Mouse (Mus musculus) neural tube, embryonic 13.5 days (tissue): Measurements from ENCODE around the gene Wdr76. TPM values are rescaled to one million over a fixed set of nuclear protein-coding genes. Genes with fewer than 3 reads are reported as not detected.
"Not testable (repeated sequence)": the region's sequence is repeated elsewhere in the genome, so short reads cannot be mapped to it uniquely, and the experiment has no call there.

ENCODE experiments used
- ATAC-seq: fragments of 200-750 bp; cut with Nextera tagmentation; 2 replicates; pipeline ENCODE4 v1.8.0; 2017; ENCODE audit warnings: low read depth, mild to moderate bottlenecking, moderate TSS enrichment, moderate library complexity
- H3K27ac ChIP-seq: fragments of 300-500 bp; sonication (generic); replicated peaks from 2 replicates; pipeline ENCODE4 v1.5.1; 2015; ENCODE audit warnings: moderate library complexity, mild to moderate bottlenecking, inconsistent platforms
- H3K27me3 ChIP-seq: fragments of 300-500 bp; sonication (generic); 2 replicates; pipeline ENCODE4 v1.6.1; 2015; ENCODE audit warnings: mild to moderate bottlenecking, inconsistent platforms
- H3K36me3 ChIP-seq: fragments of 300-500 bp; sonication (generic); 2 replicates; pipeline ENCODE4 v1.6.1; 2015; ENCODE audit warnings: mild to moderate bottlenecking, inconsistent platforms
- H3K4me1 ChIP-seq: fragments of 300-500 bp; sonication (generic); replicated peaks from 2 replicates; pipeline ENCODE4 v1.6.1; 2015; ENCODE audit warnings: inconsistent platforms
- H3K4me2 ChIP-seq: fragments of 300-500 bp; sonication (generic); 2 replicates; pipeline ENCODE4 v1.6.1; 2015; ENCODE audit warnings: inconsistent platforms, mild to moderate bottlenecking, moderate library complexity
- H3K4me3 ChIP-seq: fragments of 300-500 bp; sonication (generic); 2 replicates; pipeline ENCODE4 v1.5.1; 2015; ENCODE audit warnings: mild to moderate bottlenecking, inconsistent platforms
- H3K9ac ChIP-seq: fragments of 300-500 bp; sonication (generic); 2 replicates; pipeline ENCODE4 v1.6.1; 2015; ENCODE audit warnings: moderate library complexity, mild to moderate bottlenecking, inconsistent platforms
- H3K9me3 ChIP-seq: fragments of 300-500 bp; sonication (generic); 2 replicates; pipeline ENCODE4 v1.6.1; 2016; ENCODE audit warnings: inconsistent platforms
- WGBS: fragments of 180-500 bp; shearing (Covaris S2); methylation state at CpG from one replicate; pipeline ENCODE4 v1.1.7; 2015; 5-methylcytosine and 5-hydroxymethylcytosine counted together
- polyA plus RNA-seq: library from polyadenylated mRNA; unstranded; fragments of >200 nt; fragmentation: Nextera tagmentation; extraction: Ambion mirVana; gene quantifications from 2 replicates; pipeline ENCODE4 v1.2.1, GENCODE M21; 2015

Wdr76 gene
- polyA plus RNA-seq, 1 experiment from 2014 or later, result 4.2 TPM

DNA sequence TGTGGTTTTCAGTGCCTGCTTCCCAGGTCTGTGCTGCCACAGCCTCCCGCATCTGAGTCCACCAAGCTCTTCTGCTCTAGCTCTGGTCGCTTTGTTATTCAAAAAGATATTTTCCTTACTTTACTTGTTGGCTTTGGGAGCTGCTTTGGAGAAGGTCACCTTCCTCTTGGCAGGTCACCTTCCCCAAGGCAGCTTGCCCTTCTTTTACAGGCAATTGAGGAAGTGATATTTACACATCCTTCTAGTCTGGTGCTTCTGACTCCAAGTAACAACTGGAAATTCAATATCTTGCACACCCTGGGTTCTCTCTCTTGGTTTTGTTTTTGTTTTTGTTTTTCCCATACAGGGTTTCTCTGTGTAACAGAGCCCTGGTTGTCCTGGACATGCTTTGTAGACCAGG, 22.1 kb upstream of the Wdr76 start:
- not testable (repeated sequence) for ATAC-seq, H3K27ac ChIP-seq, H3K9ac ChIP-seq, H3K36me3 ChIP-seq, H3K4me2 ChIP-seq, H3K27me3 ChIP-seq, H3K9me3 ChIP-seq, H3K4me3 ChIP-seq
- peaks cover 15% of the 10 kb centered on the region for H3K4me1 ChIP-seq
- WGBS, result 59% methylated on average over 2 of the region's 2 CpGs

- H3K9ac ChIP-seq, ATAC-seq, H3K9me3 ChIP-seq, H3K4me1 ChIP-seq, H3K4me2 ChIP-seq, H3K27ac ChIP-seq, H3K4me3 ChIP-seq, H3K27me3 ChIP-seq: not testable (repeated sequence)
- H3K36me3 ChIP-seq, result peaks cover 18% of the 10 kb centered on the region
- 40% methylated on average over 1 of the region's 6 CpGs for WGBS
Measured at GRCm38 (mm10) chr2:121501550-121501949, 5.0 kb upstream of the Wdr76 start.

GRCm38 (mm10) chr2:121507173-121507950, 839 bp downstream of the Wdr76 start:
- H3K27me3 ChIP-seq, result no peaks in the 10 kb centered on the region
- H3K27ac ChIP-seq, result no peak overlapping the region
- WGBS, result 30% methylated on average over 12 of the region's 12 CpGs
- no peak for ATAC-seq
- no peaks in the 10 kb centered on the region for H3K9me3 ChIP-seq
- peaks cover 24% of the 10 kb centered on the region for H3K4me1 ChIP-seq
- peak overlapping the region; percentile 57 for H3K4me3 ChIP-seq
- H3K36me3 ChIP-seq, result peaks cover 26% of the 10 kb centered on the region
- peak overlapping the region; percentile 75 for H3K4me2 ChIP-seq
- H3K9ac ChIP-seq, result peak overlapping the region; percentile 75

DNA sequence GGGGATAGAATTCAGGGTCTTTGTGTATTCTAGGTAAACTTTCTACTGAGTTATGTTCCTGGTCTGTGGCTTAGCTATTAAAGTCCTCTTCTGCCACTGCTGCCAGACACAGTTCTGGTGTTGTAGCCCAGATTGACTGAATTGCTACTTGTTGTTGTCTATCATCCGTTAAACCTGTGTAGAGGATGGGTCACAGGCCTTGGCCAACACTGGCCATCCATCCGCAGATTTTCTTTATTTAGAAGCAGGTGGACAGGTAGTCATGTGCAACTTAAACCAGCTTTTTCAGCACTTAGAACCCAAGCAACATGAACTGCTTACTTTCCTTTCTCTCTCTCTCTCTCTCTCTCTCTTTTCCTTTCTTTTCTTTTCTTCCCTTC, 1.4 kb downstream of the Wdr76 start:
- H3K4me1 ChIP-seq, result peaks cover 24% of the 10 kb centered on the region
- H3K27ac ChIP-seq, result no peak overlapping the region
- peak overlapping the region; percentile 75 for H3K4me2 ChIP-seq
- no peaks in the 10 kb centered on the region for H3K9me3 ChIP-seq
- no peaks in the 10 kb centered on the region for H3K27me3 ChIP-seq
- peak overlapping the region; percentile 57; the same call in 1 of the 2 replicates for H3K4me3 ChIP-seq
- 92% methylated on average over 2 of the region's 2 CpGs for WGBS
- H3K36me3 ChIP-seq, result peaks cover 30% of the 10 kb centered on the region
- 0 out of 2 replicates have a peak overlapping the region, but pooled peaks have one; percentile 75 for H3K9ac ChIP-seq
- no peak for ATAC-seq

GRCm38 (mm10) chr2:121509584-121509983, 3.1 kb downstream of the Wdr76 start:
- peaks cover 21% of the 10 kb centered on the region for H3K36me3 ChIP-seq
- H3K9ac ChIP-seq, result peak overlapping the region; percentile 56
- 22% methylated on average over 16 of the region's 16 CpGs for WGBS
- peak overlapping the region; percentile 37 for H3K4me3 ChIP-seq
- H3K9me3 ChIP-seq, result no peaks in the 10 kb centered on the region
- no peak overlapping the region for H3K27ac ChIP-seq
- no peaks in the 10 kb centered on the region for H3K27me3 ChIP-seq
- peaks cover 24% of the 10 kb centered on the region for H3K4me1 ChIP-seq
- ATAC-seq, result peak; percentile 21; the same call in 1 of the 2 replicates
- peak overlapping the region; percentile 54 for H3K4me2 ChIP-seq

GRCm38 (mm10) chr2:121511401-121511800, 4.9 kb downstream of the Wdr76 start:
- no peaks in the 10 kb centered on the region for H3K27me3 ChIP-seq
- H3K4me1 ChIP-seq, result peaks cover 20% of the 10 kb centered on the region
- WGBS, result 96% methylated on average over 8 of the region's 8 CpGs
- no peak for ATAC-seq
- H3K4me3 ChIP-seq, result no peak overlapping the region
- no peak overlapping the region for H3K27ac ChIP-seq
- H3K9ac ChIP-seq, result no peak overlapping the region
- no peaks in the 10 kb centered on the region for H3K9me3 ChIP-seq
- H3K4me2 ChIP-seq, result no peak overlapping the region
- peaks cover 19% of the 10 kb centered on the region for H3K36me3 ChIP-seq

DNA sequence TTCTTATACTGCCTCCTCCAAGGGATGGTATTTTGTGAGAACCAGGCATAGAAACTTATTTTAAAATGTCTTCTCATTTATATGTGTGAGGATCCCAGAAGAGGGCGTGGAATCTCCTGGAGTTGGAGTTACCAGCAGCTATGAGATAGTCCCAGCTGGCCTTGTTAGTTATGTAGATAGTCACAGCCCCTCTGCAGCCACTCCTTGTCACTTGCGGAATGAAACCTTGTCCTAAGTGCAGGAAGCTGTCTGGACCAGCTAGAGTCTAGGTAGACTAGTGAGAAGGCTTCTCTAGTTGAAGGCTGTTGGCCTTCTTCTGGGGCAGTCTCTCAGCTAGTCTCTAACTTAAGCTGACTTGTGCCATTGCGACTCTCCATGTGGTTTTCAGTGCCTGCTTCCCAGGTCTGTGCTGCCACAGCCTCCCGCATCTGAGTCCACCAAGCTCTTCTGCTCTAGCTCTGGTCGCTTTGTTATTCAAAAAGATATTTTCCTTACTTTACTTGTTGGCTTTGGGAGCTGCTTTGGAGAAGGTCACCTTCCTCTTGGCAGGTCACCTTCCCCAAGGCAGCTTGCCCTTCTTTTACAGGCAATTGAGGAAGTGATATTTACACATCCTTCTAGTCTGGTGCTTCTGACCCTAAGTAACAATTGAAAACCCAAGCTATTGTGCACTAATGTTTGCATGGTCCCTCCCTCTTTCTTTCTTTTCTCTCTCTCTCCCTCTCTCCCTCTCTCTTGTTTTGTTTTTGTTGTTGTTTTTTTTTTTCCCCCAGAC, 6.7 kb downstream of the Wdr76 start:
- H3K27ac ChIP-seq, H3K9ac ChIP-seq, ATAC-seq, H3K4me3 ChIP-seq, H3K9me3 ChIP-seq, H3K4me1 ChIP-seq, H3K27me3 ChIP-seq, H3K4me2 ChIP-seq: not testable (repeated sequence)
- peaks cover 22% of the 10 kb centered on the region for H3K36me3 ChIP-seq
- 95% methylated on average over 5 of the region's 5 CpGs for WGBS

- no peak overlapping the region for H3K4me3 ChIP-seq
- ATAC-seq, result no peak
- H3K27me3 ChIP-seq, result no peaks in the 10 kb centered on the region
- WGBS, result 92% methylated on average over 4 of the region's 4 CpGs
- peaks cover 6% of the 10 kb centered on the region; the same call in 1 of the 2 replicates for H3K4me1 ChIP-seq
- H3K9ac ChIP-seq, result no peak overlapping the region
- peaks cover 23% of the 10 kb centered on the region for H3K36me3 ChIP-seq
- H3K9me3 ChIP-seq, result no peaks in the 10 kb centered on the region
- H3K4me2 ChIP-seq, result no peak overlapping the region
- no peak overlapping the region for H3K27ac ChIP-seq
Measured at GRCm38 (mm10) chr2:121514211-121514610, 7.7 kb downstream of the Wdr76 start.

DNA sequence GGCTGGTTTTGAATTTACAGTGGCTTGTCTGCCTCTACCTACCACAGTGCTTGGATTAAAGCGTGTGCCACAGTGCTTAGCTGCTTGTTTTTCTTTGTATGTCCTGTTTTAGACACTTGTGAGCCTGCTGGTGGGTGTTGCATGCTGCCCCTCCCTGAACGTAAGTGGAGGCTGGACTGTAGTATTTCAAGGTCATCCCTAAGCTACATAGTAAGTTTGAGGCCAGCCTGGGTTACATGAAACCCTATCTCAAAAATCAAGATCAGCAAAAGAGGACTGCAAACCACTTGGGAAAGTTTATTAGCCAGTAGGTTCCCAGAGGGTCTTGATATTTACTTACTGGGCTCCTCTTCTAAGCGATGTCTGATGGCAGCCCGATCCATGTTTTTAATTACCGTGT, 11.6 kb downstream of the Wdr76 start:
- H3K4me1 ChIP-seq, result no peaks in the 10 kb centered on the region
- ATAC-seq, result no peak
- no peaks in the 10 kb centered on the region for H3K27me3 ChIP-seq
- no peak overlapping the region for H3K4me3 ChIP-seq
- H3K9ac ChIP-seq, result no peak overlapping the region
- H3K4me2 ChIP-seq, result no peak overlapping the region
- no peaks in the 10 kb centered on the region for H3K9me3 ChIP-seq
- H3K27ac ChIP-seq, result no peak overlapping the region
- H3K36me3 ChIP-seq, result peaks cover 10% of the 10 kb centered on the region
- WGBS, result 96% methylated on average over 5 of the region's 5 CpGs

DNA sequence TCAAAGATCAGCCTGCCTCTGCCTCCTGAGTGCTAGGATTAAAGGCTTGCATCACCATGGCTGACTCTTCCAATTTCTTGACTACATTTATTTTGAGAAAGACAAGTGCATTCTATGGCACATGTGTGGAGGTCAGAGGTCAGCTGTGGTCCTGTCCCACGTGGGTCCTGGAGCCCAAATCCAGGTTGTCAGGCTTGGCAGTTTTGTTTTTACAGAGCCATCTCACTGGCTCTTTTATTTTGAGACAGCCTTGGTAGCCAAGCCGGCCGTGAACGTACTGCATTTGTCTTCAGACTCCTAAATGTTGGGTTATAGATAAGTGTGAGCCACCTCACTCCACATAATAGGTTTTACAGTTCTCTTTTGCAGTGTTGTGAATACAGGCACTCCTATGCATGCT, 12.2 kb downstream of the Wdr76 start:
- H3K9ac ChIP-seq, result not testable (repeated sequence)
- WGBS, result 93% methylated on average over 4 of the region's 4 CpGs

DNA sequence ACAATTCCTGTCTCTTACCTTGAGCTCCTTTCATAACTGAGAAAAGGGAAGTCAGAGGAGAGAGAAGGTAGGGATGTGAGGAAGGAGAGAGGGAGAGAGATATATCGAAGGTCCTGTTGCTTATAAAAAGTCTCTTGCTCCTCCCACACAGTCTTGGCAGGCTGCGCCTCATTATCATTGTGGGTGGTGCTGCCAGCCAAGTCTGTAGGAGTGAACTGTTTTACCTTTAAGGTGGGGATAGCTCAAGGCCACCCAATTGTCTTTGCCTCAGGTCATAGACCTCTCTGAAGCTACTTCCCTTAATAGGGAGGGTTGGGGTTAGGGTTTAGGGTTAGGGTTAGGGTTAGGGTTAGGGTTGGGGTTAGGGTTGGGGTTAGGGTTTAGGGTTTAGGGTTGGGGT, 15.5 kb downstream of the Wdr76 start:
- H3K4me3 ChIP-seq, result no peak overlapping the region

More for the DNA sequence above, 12.2 kb downstream of the Wdr76 start:
- not testable (repeated sequence) for ATAC-seq, H3K27me3 ChIP-seq, H3K27ac ChIP-seq, H3K4me2 ChIP-seq, H3K36me3 ChIP-seq, H3K4me3 ChIP-seq, H3K9me3 ChIP-seq, H3K4me1 ChIP-seq

GRCm38 (mm10) chr2:121522830-121523229, 16.3 kb downstream of the Wdr76 start:
- not testable (repeated sequence) for H3K27me3 ChIP-seq, H3K4me2 ChIP-seq, H3K4me1 ChIP-seq, H3K27ac ChIP-seq, H3K9ac ChIP-seq, ATAC-seq, H3K4me3 ChIP-seq, H3K9me3 ChIP-seq
- peaks cover 16% of the 10 kb centered on the region for H3K36me3 ChIP-seq
- WGBS, result 96% methylated on average over 3 of the region's 3 CpGs

More for the DNA sequence above, 15.5 kb downstream of the Wdr76 start:
- Histone ChIP-seq H3K9ac (no peak overlapping the region), H3K36me3 (peaks cover 16% of the 10 kb centered on the region), H3K9me3 (no peaks in the 10 kb centered on the region), H3K4me2 (no peak overlapping the region), H3K27me3 (no peaks in the 10 kb centered on the region), H3K27ac (no peak overlapping the region), H3K4me1 (no peaks in the 10 kb centered on the region)
- WGBS, result 94% methylated on average over 2 of the region's 2 CpGs
- ATAC-seq, result no peak
